Mouse (Mus musculus): ENCODE measurements around the gene Tmem41a. TPM values are rescaled to one million over a fixed set of nuclear protein-coding genes. Genes with fewer than 3 reads are reported as not detected.

The Tmem41a gene
- polyA plus RNA-seq, 1 experiment from 2014 or later: 46.4 TPM

- H3K4me3 ChIP-seq (ENCODE audit: low read depth, low read length): no peak overlapping the region
- no peak for DNase-seq (ENCODE audit: low spot score)
- H3K27ac ChIP-seq (replicated peaks; ENCODE audit: low read depth, low read length): no peak overlapping the region
- ATAC-seq (ENCODE audit: insufficient number of reproducible peaks, low FRiP score, low TSS enrichment, low read depth): no peak
- H3K27me3 ChIP-seq (ENCODE audit: control insufficient read depth, insufficient read depth, low read length): no peaks in the 10 kb centered on the region
- no peaks in the 10 kb centered on the region; the same call in 1 of the 2 replicates for H3K9me3 ChIP-seq (ENCODE audit: control insufficient read depth, low read length)
- no peak overlapping the region for H3K4me2 ChIP-seq (ENCODE audit: low read depth, severe bottlenecking)
- 93% methylated on average over 4 of the region's 4 CpGs for WGBS
- no peaks in the 10 kb centered on the region for H3K4me1 ChIP-seq (ENCODE audit: control insufficient read depth, insufficient read depth, low read length)
- no peaks in the 10 kb centered on the region for H3K36me3 ChIP-seq (ENCODE audit: control insufficient read depth, insufficient read depth, low read length)
- H3K9ac ChIP-seq (ENCODE audit: low read length): no peak overlapping the region
These were observed 36.2 kb upstream of the Tmem41a start for GRCm38 (mm10) chr16:21983581-21983980.

GRCm38 (mm10) chr16:21983146-21983545, 35.8 kb upstream of the Tmem41a start:
- H3K4me2 ChIP-seq (ENCODE audit: low read depth, severe bottlenecking): no peak overlapping the region
- no peaks in the 10 kb centered on the region for H3K4me1 ChIP-seq (ENCODE audit: control insufficient read depth, insufficient read depth, low read length)
- no peak overlapping the region for H3K9ac ChIP-seq (ENCODE audit: low read length)
- no peaks in the 10 kb centered on the region for H3K36me3 ChIP-seq (ENCODE audit: control insufficient read depth, insufficient read depth, low read length)
- DNase-seq (ENCODE audit: low spot score) (no peak), ATAC-seq (ENCODE audit: insufficient number of reproducible peaks, low FRiP score, low TSS enrichment, low read depth) (no peak)
- 94% methylated on average over 9 of the region's 9 CpGs for WGBS
- H3K9me3 ChIP-seq (ENCODE audit: control insufficient read depth, low read length): no peaks in the 10 kb centered on the region; the same call in 1 of the 2 replicates
- H3K27ac ChIP-seq (replicated peaks; ENCODE audit: low read depth, low read length): no peak overlapping the region
- H3K27me3 ChIP-seq (ENCODE audit: control insufficient read depth, insufficient read depth, low read length): no peaks in the 10 kb centered on the region
- no peak overlapping the region for H3K4me3 ChIP-seq (ENCODE audit: low read depth, low read length)

DNA sequence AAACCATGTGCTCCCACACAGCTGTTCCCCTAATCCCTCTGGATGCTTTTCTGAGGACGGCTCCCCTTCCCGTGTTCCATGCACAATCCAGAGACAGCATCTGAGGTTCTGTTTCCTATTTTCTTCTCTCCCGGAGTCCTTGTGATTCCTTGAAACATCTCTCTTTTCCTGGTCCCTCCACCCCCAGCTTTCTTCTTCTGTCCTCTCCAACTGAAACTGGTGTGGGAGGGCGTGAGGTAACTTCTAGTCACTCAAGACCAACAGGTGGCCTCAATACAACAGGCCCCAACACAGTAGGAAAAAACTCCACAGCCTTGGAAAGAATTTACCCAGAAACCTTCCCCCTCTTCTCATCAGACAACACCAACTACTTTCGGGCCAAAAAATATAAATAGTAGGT, 30.0 kb upstream of the Tmem41a start:
- no peak for ATAC-seq (ENCODE audit: insufficient number of reproducible peaks, low FRiP score, low TSS enrichment, low read depth)

DNA sequence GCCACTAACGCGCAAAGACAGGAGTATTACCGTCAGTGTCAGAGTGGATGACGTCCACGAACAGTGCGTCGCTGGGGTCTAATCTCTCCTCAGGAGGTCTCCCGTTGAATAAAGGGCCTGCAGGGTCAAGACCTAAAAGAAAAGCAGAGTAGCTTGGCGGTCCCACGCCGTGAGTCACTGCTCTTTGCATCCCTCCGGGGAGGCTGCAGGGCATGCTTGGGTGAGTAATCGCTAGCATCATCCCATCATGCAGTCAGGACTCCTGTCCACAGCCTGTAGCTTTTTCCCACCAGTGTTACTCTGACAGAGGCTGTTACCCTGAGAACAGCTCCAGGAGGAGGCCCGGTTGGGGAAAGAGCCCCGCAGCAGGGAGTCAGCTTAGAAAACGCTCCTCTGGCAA, 28.9 kb upstream of the Tmem41a start:
- peaks cover 4% of the 10 kb centered on the region; the same call in 1 of the 2 replicates for H3K4me1 ChIP-seq (ENCODE audit: control insufficient read depth, insufficient read depth, low read length)
- H3K27ac ChIP-seq (replicated peaks; ENCODE audit: low read depth, low read length): no peak overlapping the region
- ATAC-seq (ENCODE audit: insufficient number of reproducible peaks, low FRiP score, low TSS enrichment, low read depth) (no peak), DNase-seq (ENCODE audit: low spot score) (no peak)
- H3K36me3 ChIP-seq (ENCODE audit: control insufficient read depth, insufficient read depth, low read length): no peaks in the 10 kb centered on the region
- H3K9me3 ChIP-seq (ENCODE audit: control insufficient read depth, low read length): no peaks in the 10 kb centered on the region
- H3K27me3 ChIP-seq (ENCODE audit: control insufficient read depth, insufficient read depth, low read length): no peaks in the 10 kb centered on the region
- H3K4me2 ChIP-seq (ENCODE audit: low read depth, severe bottlenecking): peak overlapping the region; percentile 11; the same call in 1 of the 2 replicates
- H3K9ac ChIP-seq (ENCODE audit: low read length): no peak overlapping the region
- WGBS: 6% methylated on average over 16 of the region's 16 CpGs
- no peak overlapping the region for H3K4me3 ChIP-seq (ENCODE audit: low read depth, low read length)

More for the DNA sequence above, 30.0 kb upstream of the Tmem41a start:
- H3K4me3 ChIP-seq (ENCODE audit: low read depth, low read length): no peak overlapping the region
- no peaks in the 10 kb centered on the region; the same call in 1 of the 2 replicates for H3K9me3 ChIP-seq (ENCODE audit: control insufficient read depth, low read length)
- H3K4me1 ChIP-seq (ENCODE audit: control insufficient read depth, insufficient read depth, low read length): peaks cover 4% of the 10 kb centered on the region; the same call in 1 of the 2 replicates
- whole genome bisulfite sequencing: 77% methylated on average over 5 of the region's 5 CpGs
- H3K36me3 ChIP-seq (ENCODE audit: control insufficient read depth, insufficient read depth, low read length): no peaks in the 10 kb centered on the region
- H3K27ac ChIP-seq (replicated peaks; ENCODE audit: low read depth, low read length): no peak overlapping the region
- H3K9ac ChIP-seq (ENCODE audit: low read length): no peak overlapping the region
- no peak overlapping the region for H3K4me2 ChIP-seq (ENCODE audit: low read depth, severe bottlenecking)
- no peaks in the 10 kb centered on the region for H3K27me3 ChIP-seq (ENCODE audit: control insufficient read depth, insufficient read depth, low read length)
- DNase-seq (ENCODE audit: low spot score): no peak

DNA sequence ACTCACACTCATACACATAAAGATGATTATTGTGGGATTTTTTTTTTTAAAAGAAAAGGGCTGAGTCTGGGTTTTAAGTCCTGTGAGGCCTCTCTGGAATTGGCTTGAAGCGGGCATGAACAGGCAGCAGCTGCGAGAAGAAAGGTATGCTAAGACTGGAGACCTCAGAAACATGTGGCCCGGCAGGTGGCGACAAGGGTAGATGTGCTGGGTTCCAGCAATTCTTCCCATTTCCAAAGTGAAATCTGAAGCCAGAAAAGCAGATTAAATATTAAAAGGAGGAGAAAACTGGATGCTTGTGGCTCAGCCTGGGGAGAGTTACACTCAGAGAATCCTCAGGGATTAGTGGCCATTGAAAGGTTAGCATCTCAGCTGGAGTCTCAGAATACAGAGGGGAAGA, 24.1 kb upstream of the Tmem41a start:
- Histone ChIP-seq H3K4me2 (ENCODE audit: low read depth, severe bottlenecking) (no peak overlapping the region), H3K4me3 (ENCODE audit: low read depth, low read length) (no peak overlapping the region), H3K27ac (replicated peaks; ENCODE audit: low read depth, low read length) (no peak overlapping the region), H3K9ac (ENCODE audit: low read length) (no peak overlapping the region), H3K4me1 (ENCODE audit: control insufficient read depth, insufficient read depth, low read length) (peaks cover 4% of the 10 kb centered on the region; the same call in 1 of the 2 replicates), H3K36me3 (ENCODE audit: control insufficient read depth, insufficient read depth, low read length) (no peaks in the 10 kb centered on the region), H3K27me3 (ENCODE audit: control insufficient read depth, insufficient read depth, low read length) (no peaks in the 10 kb centered on the region), H3K9me3 (ENCODE audit: control insufficient read depth, low read length) (no peaks in the 10 kb centered on the region)
- DNase-seq (ENCODE audit: low spot score) (peak; percentile 27), ATAC-seq (ENCODE audit: insufficient number of reproducible peaks, low FRiP score, low TSS enrichment, low read depth) (no peak)
- 60% methylated on average over 4 of the region's 4 CpGs for WGBS

DNA sequence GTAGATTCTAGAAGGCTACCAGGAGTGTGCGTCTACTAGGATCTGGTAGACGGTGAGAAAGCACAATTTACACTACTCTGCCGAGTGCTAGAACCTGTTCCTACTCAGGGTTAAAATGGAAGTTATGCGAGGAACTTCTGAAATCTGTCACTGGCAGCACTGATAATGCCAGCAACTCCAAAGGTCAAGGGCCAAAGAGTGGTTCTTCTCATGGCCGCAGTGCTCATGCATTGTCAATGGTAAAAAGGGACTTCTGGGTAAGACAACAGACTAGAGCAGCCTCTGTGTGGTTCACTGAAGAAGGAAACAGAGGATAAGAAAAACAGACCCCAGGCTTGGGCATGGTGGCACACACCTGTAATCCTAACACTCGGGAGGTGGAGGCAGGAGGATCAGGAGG, 23.2 kb upstream of the Tmem41a start:
- Histone ChIP-seq H3K4me2 (ENCODE audit: low read depth, severe bottlenecking) (no peak overlapping the region), H3K4me3 (ENCODE audit: low read depth, low read length) (no peak overlapping the region), H3K36me3 (ENCODE audit: control insufficient read depth, insufficient read depth, low read length) (no peaks in the 10 kb centered on the region), H3K9ac (ENCODE audit: low read length) (no peak overlapping the region), H3K27me3 (ENCODE audit: control insufficient read depth, insufficient read depth, low read length) (no peaks in the 10 kb centered on the region), H3K9me3 (ENCODE audit: control insufficient read depth, low read length) (no peaks in the 10 kb centered on the region), H3K4me1 (ENCODE audit: control insufficient read depth, insufficient read depth, low read length) (no peaks in the 10 kb centered on the region), H3K27ac (replicated peaks; ENCODE audit: low read depth, low read length) (no peak overlapping the region)
- DNase-seq (ENCODE audit: low spot score): no peak
- ATAC-seq (ENCODE audit: insufficient number of reproducible peaks, low FRiP score, low TSS enrichment, low read depth): no peak
- WGBS: 84% methylated on average over 6 of the region's 6 CpGs

- 81% methylated on average over 5 of the region's 5 CpGs for WGBS
- H3K27me3 ChIP-seq (ENCODE audit: control insufficient read depth, insufficient read depth, low read length): no peaks in the 10 kb centered on the region
- H3K4me3 ChIP-seq (ENCODE audit: low read depth, low read length): no peak overlapping the region
- no peak for DNase-seq (ENCODE audit: low spot score)
- no peak overlapping the region for H3K9ac ChIP-seq (ENCODE audit: low read length)
- no peaks in the 10 kb centered on the region for H3K9me3 ChIP-seq (ENCODE audit: control insufficient read depth, low read length)
- no peak overlapping the region for H3K27ac ChIP-seq (replicated peaks; ENCODE audit: low read depth, low read length)
- 0 out of 2 replicates have a peak, but pooled peaks have one; percentile 54 for ATAC-seq (ENCODE audit: insufficient number of reproducible peaks, low FRiP score, low TSS enrichment, low read depth)
- H3K4me1 ChIP-seq (ENCODE audit: control insufficient read depth, insufficient read depth, low read length): no peaks in the 10 kb centered on the region
- no peak overlapping the region for H3K4me2 ChIP-seq (ENCODE audit: low read depth, severe bottlenecking)
- no peaks in the 10 kb centered on the region for H3K36me3 ChIP-seq (ENCODE audit: control insufficient read depth, insufficient read depth, low read length)
These were observed 22.5 kb upstream of the Tmem41a start for GRCm38 (mm10) chr16:21969874-21970273.

- DNase-seq (ENCODE audit: low spot score) (no peak), ATAC-seq (ENCODE audit: insufficient number of reproducible peaks, low FRiP score, low TSS enrichment, low read depth) (no peak)
- H3K27ac ChIP-seq (replicated peaks; ENCODE audit: low read depth, low read length): no peak overlapping the region
- H3K9ac ChIP-seq (ENCODE audit: low read length): no peak overlapping the region
- H3K4me3 ChIP-seq (ENCODE audit: low read depth, low read length): no peak overlapping the region
- no peaks in the 10 kb centered on the region for H3K36me3 ChIP-seq (ENCODE audit: control insufficient read depth, insufficient read depth, low read length)
- 73% methylated on average over 3 of the region's 3 CpGs for WGBS
- H3K4me1 ChIP-seq (ENCODE audit: control insufficient read depth, insufficient read depth, low read length): no peaks in the 10 kb centered on the region
- no peak overlapping the region for H3K4me2 ChIP-seq (ENCODE audit: low read depth, severe bottlenecking)
- no peaks in the 10 kb centered on the region for H3K27me3 ChIP-seq (ENCODE audit: control insufficient read depth, insufficient read depth, low read length)
- H3K9me3 ChIP-seq (ENCODE audit: control insufficient read depth, low read length): no peaks in the 10 kb centered on the region
These were observed 18.2 kb upstream of the Tmem41a start for GRCm38 (mm10) chr16:21965576-21965975.

DNA sequence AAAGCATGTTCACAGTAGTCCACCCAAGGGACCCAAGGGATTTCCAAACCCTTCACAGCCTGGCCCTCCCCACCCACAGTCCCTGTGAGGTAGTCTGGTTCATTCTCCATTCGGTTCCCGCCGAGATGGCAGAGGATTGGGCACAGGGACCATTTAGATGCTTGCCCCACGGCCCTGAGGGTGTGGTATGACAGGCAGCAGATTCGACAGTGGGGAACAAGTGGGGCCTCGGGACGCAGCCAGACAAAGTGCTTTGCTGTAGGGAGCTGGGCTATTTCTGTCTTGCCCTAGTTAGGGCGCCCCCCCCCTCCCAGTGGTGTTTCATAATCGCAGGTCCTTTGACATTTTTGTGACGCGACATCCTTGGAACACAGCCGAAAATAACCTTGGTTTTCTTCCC, 8.2 kb upstream of the Tmem41a start:
- no peaks in the 10 kb centered on the region for H3K27me3 ChIP-seq (ENCODE audit: control insufficient read depth, insufficient read depth, low read length)
- H3K36me3 ChIP-seq (ENCODE audit: control insufficient read depth, insufficient read depth, low read length): no peaks in the 10 kb centered on the region
- 88% methylated on average over 12 of the region's 12 CpGs for whole genome bisulfite sequencing
- no peak for ATAC-seq (ENCODE audit: insufficient number of reproducible peaks, low FRiP score, low TSS enrichment, low read depth)
- H3K4me1 ChIP-seq (ENCODE audit: control insufficient read depth, insufficient read depth, low read length): no peaks in the 10 kb centered on the region
- no peak overlapping the region for H3K4me3 ChIP-seq (ENCODE audit: low read depth, low read length)
- no peaks in the 10 kb centered on the region for H3K9me3 ChIP-seq (ENCODE audit: control insufficient read depth, low read length)
- no peak overlapping the region for H3K27ac ChIP-seq (replicated peaks; ENCODE audit: low read depth, low read length)
- no peak for DNase-seq (ENCODE audit: low spot score)
- H3K4me2 ChIP-seq (ENCODE audit: low read depth, severe bottlenecking): no peak overlapping the region
- H3K9ac ChIP-seq (ENCODE audit: low read length): no peak overlapping the region
